Mouse (Mus musculus): ENCODE results near the gene Anxa4. TPM values are rescaled to one million over a fixed set of nuclear protein-coding genes. Genes with fewer than 3 reads are reported as not detected.

Anxa4 gene
- polyA plus RNA-seq, 1 experiment, result 7.1 TPM

- H3K27ac ChIP-seq (ENCODE audit: insufficient read depth, low read length), result no peak overlapping the region
- no peak overlapping the region for H3K4me3 ChIP-seq (ENCODE audit: insufficient read depth, low read length)
- H3K4me1 ChIP-seq (ENCODE audit: control insufficient read depth, insufficient read depth, low read length), result 0 out of 2 replicates have a peak, but pooled peaks cover 1% of the 10 kb centered on the region
- TF ChIP-seq CTCF (IDR thresholded peaks at IDR 0.05; ENCODE audit: extremely low read depth, insufficient read depth, low read length) (no peak), POLR2A (IDR thresholded peaks at IDR 0.05; ENCODE audit: extremely low read depth, insufficient read depth, low read length) (no peak)
Measured at GRCm38 (mm10) chr6:86740652-86741051, 52.7 kb downstream of the Anxa4 start.

GRCm38 (mm10) chr6:86736830-86737229 is 56.6 kb downstream of the Anxa4 start:
- Histone ChIP-seq H3K4me3 (ENCODE audit: insufficient read depth, low read length) (no peak overlapping the region), H3K27ac (ENCODE audit: insufficient read depth, low read length) (no peak overlapping the region), H3K4me1 (ENCODE audit: control insufficient read depth, insufficient read depth, low read length) (0 out of 2 replicates have a peak, but pooled peaks cover 1% of the 10 kb centered on the region)
- TF ChIP-seq CTCF (IDR thresholded peaks at IDR 0.05; ENCODE audit: extremely low read depth, insufficient read depth, low read length), result no peak
- no peak for TF ChIP-seq POLR2A (IDR thresholded peaks at IDR 0.05; ENCODE audit: extremely low read depth, insufficient read depth, low read length)

DNA sequence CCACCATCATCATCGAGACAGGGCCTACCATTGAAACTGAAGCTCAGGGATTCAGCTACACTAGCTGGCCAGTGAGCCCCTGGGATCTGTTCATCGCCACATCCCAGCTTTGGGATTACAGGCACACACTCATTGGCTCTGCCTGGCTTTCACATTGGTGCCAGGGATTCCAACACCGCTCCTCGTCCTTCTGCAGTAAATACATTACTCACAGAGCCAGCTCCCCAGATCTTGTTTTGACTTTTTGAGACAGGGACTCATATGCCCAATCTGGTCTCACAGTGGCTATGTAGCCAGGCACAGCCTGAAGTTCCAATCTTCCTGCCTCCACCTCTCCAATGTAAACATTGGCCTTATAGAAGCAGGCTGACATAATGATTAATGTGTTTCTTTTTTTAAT is 57.1 kb downstream of the Anxa4 start:
- H3K27ac ChIP-seq (ENCODE audit: insufficient read depth, low read length), result no peak overlapping the region
- TF ChIP-seq CTCF (IDR thresholded peaks at IDR 0.05; ENCODE audit: extremely low read depth, insufficient read depth, low read length) (no peak), POLR2A (IDR thresholded peaks at IDR 0.05; ENCODE audit: extremely low read depth, insufficient read depth, low read length) (no peak)
- 0 out of 2 replicates have a peak, but pooled peaks cover 1% of the 10 kb centered on the region for H3K4me1 ChIP-seq (ENCODE audit: control insufficient read depth, insufficient read depth, low read length)

GRCm38 (mm10) chr6:86733183-86733876 is 60.1 kb downstream of the Anxa4 start, which contains the start of gene Gmcl1:
Gmcl1 (minus strand) TSS chr6:86733383.
- no peak for TF ChIP-seq CTCF (IDR thresholded peaks at IDR 0.05; ENCODE audit: extremely low read depth, insufficient read depth, low read length)
- no peak; the same call in none of the 2 replicates for TF ChIP-seq POLR2A (IDR thresholded peaks at IDR 0.05; ENCODE audit: extremely low read depth, insufficient read depth, low read length)
- H3K4me1 ChIP-seq (ENCODE audit: control insufficient read depth, insufficient read depth, low read length), result peaks cover 5% of the 10 kb centered on the region
- peak within 1 kb of the TSS; percentile 79 for H3K27ac ChIP-seq (ENCODE audit: insufficient read depth, low read length)
- H3K4me3 ChIP-seq (ENCODE audit: insufficient read depth, low read length), result peak within 1 kb of the TSS; percentile 88

More for the DNA sequence above, 57.1 kb downstream of the Anxa4 start:
- H3K4me3 ChIP-seq (ENCODE audit: insufficient read depth, low read length), result no peak overlapping the region

- H3K4me1 ChIP-seq (ENCODE audit: control insufficient read depth, insufficient read depth, low read length), result peaks cover 5% of the 10 kb centered on the region
- H3K4me3 ChIP-seq (ENCODE audit: insufficient read depth, low read length), result peak overlapping the region; percentile 88
- H3K27ac ChIP-seq (ENCODE audit: insufficient read depth, low read length), result peak overlapping the region; percentile 79
- no peak for TF ChIP-seq POLR2A (IDR thresholded peaks at IDR 0.05; ENCODE audit: extremely low read depth, insufficient read depth, low read length)
- TF ChIP-seq CTCF (IDR thresholded peaks at IDR 0.05; ENCODE audit: extremely low read depth, insufficient read depth, low read length), result no peak
Measured at GRCm38 (mm10) chr6:86732276-86733173, 60.9 kb downstream of the Anxa4 start.

DNA sequence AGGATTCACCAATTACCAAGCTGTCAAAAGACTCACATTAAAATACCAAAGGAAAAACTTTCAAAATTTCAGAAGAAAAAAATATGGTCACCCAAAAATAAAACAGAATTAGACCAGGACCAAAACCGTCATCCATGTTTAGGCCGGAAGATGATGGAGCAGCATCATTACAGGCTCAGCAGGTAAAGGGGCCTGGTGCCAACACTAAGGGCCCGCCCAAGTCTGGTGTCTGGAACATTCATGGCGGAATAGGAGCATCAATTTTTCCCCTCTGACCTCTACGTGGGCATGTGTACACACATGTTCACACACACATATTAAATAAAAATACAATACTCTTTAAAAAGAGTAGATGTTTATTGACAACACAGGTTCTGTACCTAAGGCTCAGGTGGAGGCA is 64.7 kb downstream of the Anxa4 start:
- TF ChIP-seq POLR2A (IDR thresholded peaks at IDR 0.05; ENCODE audit: extremely low read depth, insufficient read depth, low read length), result no peak
- no peak for TF ChIP-seq CTCF (IDR thresholded peaks at IDR 0.05; ENCODE audit: extremely low read depth, insufficient read depth, low read length)
- H3K4me1 ChIP-seq (ENCODE audit: control insufficient read depth, insufficient read depth, low read length), result peaks cover 4% of the 10 kb centered on the region
- no peak overlapping the region for H3K27ac ChIP-seq (ENCODE audit: insufficient read depth, low read length)
- no peak overlapping the region for H3K4me3 ChIP-seq (ENCODE audit: insufficient read depth, low read length)

DNA sequence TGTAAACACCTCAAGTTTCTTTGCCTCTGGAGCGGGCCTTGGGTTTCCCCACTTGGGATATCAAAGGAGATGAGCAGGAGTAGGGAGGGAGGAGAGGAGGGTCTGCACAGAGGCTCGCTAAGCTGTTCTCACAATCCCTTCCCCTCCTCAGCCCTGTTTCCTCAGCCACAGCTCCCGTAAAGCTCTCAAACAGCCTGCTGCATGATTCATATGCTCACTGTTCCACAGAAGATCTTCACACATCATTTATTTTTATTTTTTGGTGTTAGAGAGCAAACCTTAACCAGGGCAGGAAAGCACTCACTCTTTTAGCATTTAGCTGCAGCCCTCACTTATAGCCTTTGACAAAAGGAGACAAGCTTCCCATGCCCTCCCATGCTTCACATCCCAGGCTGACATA is 71.4 kb downstream of the Anxa4 start:
- TF ChIP-seq POLR2A (IDR thresholded peaks at IDR 0.05; ENCODE audit: extremely low read depth, insufficient read depth, low read length), result no peak
- no peak for TF ChIP-seq CTCF (IDR thresholded peaks at IDR 0.05; ENCODE audit: extremely low read depth, insufficient read depth, low read length)

GRCm38 (mm10) chr6:86708072-86708774 is 85.2 kb downstream of the Anxa4 start:
- H3K27ac ChIP-seq (ENCODE audit: insufficient read depth, low read length), result no peak overlapping the region
- H3K4me1 ChIP-seq (ENCODE audit: control insufficient read depth, insufficient read depth, low read length), result no peaks in the 10 kb centered on the region
- TF ChIP-seq CTCF (IDR thresholded peaks at IDR 0.05; ENCODE audit: extremely low read depth, insufficient read depth, low read length), result no peak
- no peak for TF ChIP-seq POLR2A (IDR thresholded peaks at IDR 0.05; ENCODE audit: extremely low read depth, insufficient read depth, low read length)
- no peak overlapping the region for H3K4me3 ChIP-seq (ENCODE audit: insufficient read depth, low read length)

More for the DNA sequence above, 71.4 kb downstream of the Anxa4 start:
- Histone ChIP-seq H3K27ac (ENCODE audit: insufficient read depth, low read length) (no peak overlapping the region), H3K4me3 (ENCODE audit: insufficient read depth, low read length) (no peak overlapping the region), H3K4me1 (ENCODE audit: control insufficient read depth, insufficient read depth, low read length) (peaks cover 7% of the 10 kb centered on the region; the same call in 1 of the 2 replicates)

GRCm38 (mm10) chr6:86702577-86702976 is 90.8 kb downstream of the Anxa4 start:
- no peak overlapping the region for H3K4me3 ChIP-seq (ENCODE audit: insufficient read depth, low read length)
- TF ChIP-seq CTCF (IDR thresholded peaks at IDR 0.05; ENCODE audit: extremely low read depth, insufficient read depth, low read length) (no peak), POLR2A (IDR thresholded peaks at IDR 0.05; ENCODE audit: extremely low read depth, insufficient read depth, low read length) (no peak)
- no peaks in the 10 kb centered on the region for H3K4me1 ChIP-seq (ENCODE audit: control insufficient read depth, insufficient read depth, low read length)
- no peak overlapping the region for H3K27ac ChIP-seq (ENCODE audit: insufficient read depth, low read length)

All from cortical plate, adult 2 months (tissue).